Mouse (Mus musculus) ES-E14 (cell line): Measurements from ENCODE around the gene Slc10a4.
"Not testable (repeated sequence)": the region's sequence is repeated elsewhere in the genome, so short reads cannot be mapped to it uniquely, and the experiment has no call there.

ENCODE experiments used
- CHD2 ChIP-seq: IDR thresholded peaks from 2 replicates; pipeline ENCODE4 v1.6.1; 2014; ENCODE audit warnings: mild to moderate bottlenecking, low read depth, low read length, inconsistent platforms
- HCFC1 ChIP-seq: IDR thresholded peaks from 2 replicates; pipeline ENCODE4 v1.6.1; 2012; ENCODE audit warnings: low read length, inconsistent platforms, borderline replicate concordance; ENCODE audit not compliant: insufficient read depth
- MAFK ChIP-seq: IDR thresholded peaks from 2 replicates; pipeline ENCODE4 v1.6.1; 2014; ENCODE audit warnings: mild to moderate bottlenecking, low read depth, low read length, inconsistent platforms; ENCODE audit not compliant: insufficient read depth
- ZC3H11A ChIP-seq: IDR thresholded peaks from 2 replicates; pipeline ENCODE4 v1.6.1; 2012; ENCODE audit warnings: low read depth, mild to moderate bottlenecking, inconsistent platforms, low read length, borderline replicate concordance

DNA sequence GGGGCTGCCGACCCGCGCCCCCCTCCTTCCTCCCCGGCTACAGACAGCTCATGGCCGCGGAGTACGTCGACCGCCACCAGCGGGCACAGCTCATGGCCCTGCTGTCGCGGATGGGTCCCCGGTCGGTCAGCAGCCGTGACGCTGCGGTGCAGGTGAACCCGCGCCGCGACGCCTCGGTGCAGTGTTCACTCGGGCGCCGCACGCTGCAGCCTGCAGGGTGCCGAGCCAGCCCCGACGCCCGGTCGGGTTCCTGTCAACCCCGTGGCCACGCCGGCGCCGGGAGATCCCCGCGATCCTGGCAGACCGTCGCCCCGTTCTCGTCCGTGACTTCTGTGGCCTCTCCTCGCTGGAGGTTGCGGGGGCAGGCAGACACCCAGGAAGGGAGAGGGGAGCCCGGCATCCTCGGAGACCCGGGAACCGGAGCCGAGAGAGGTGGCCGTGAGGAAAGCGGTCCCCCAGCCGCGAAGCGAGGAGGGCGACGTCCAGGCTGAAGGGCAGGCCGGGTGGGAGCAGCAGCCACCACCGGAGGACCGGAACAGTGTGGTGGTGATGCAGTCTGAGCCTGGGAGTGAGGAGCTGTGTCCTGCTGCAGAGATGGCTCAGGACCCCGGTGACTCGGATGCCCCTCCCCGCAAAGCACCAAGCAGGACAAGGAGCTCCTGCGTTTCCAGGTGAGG, 7.1 kb downstream of the Slc10a4 start:
- not testable (repeated sequence) for TF ChIP-seq HCFC1, MAFK, ZC3H11A, CHD2
